Mouse (Mus musculus): ENCODE results near the gene Slco6d1.

DNA sequence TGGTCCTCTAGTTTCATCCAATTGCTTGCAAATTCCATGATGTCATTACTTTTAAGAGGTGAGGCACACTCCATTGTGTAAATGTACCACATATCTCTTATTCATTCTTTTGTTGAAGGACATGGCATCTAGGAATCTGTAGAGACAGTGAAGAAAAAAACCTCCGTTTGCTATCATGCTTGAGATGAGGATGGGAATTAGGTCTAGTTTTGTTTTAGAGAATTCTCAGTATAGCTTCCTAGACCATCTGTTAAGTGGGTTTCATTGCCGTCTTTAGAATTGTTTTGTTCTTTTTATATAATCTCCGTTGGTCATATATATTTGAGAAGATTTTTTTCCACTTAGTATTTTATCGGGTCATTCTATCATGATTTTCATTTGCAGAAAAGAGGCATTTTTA is 27.0 kb downstream of the Slco6d1 start:
- no peak for TF ChIP-seq POLR2A (IDR thresholded peaks at IDR 0.05; ENCODE audit: borderline replicate concordance, extremely low read depth, insufficient read depth, insufficient read length, poor library complexity, severe bottlenecking)
- TF ChIP-seq CTCF (IDR thresholded peaks at IDR 0.05; ENCODE audit: borderline replicate concordance, extremely low read depth, insufficient read depth, insufficient read length), result no peak
